Mouse (Mus musculus) liver, embryonic 14.5 days (tissue): Measurements from ENCODE around the gene Tomm40. TPM values are rescaled to one million over a fixed set of nuclear protein-coding genes. Genes with fewer than 3 reads are reported as not detected.

Experiments used
- ATAC-seq: fragments of 200-750 bp; cut with Nextera tagmentation; 2 replicates; pipeline ENCODE4 v1.8.0; 2017; ENCODE audit warnings: moderate number of reproducible peaks, mild to moderate bottlenecking, moderate library complexity; ENCODE audit not compliant: insufficient read depth
- DNase-seq, 3 experiments: peaks; one replicate each; pipeline ENCODE4 v3.0.0-alpha.2; 2012 to 2013; ENCODE audit warnings: low read depth in 3 of 3, low spot score in 3 of 3
- H3K27ac ChIP-seq: fragments of 300-500 bp; sonication (generic); 2 replicates; pipeline ENCODE4 v1.5.1; 2014; ENCODE audit warnings: moderate library complexity, mild to moderate bottlenecking, control low read depth, inconsistent platforms
- H3K27me3 ChIP-seq: fragments of 300-500 bp; sonication (generic); 2 replicates; pipeline ENCODE4 v1.6.1; 2014; ENCODE audit warnings: mild to moderate bottlenecking, low read length, moderate library complexity; ENCODE audit not compliant: control insufficient read depth, insufficient read depth
- H3K36me3 ChIP-seq: fragments of 300-500 bp; sonication (generic); replicated peaks from 2 replicates; pipeline ENCODE4 v1.6.1; 2014; ENCODE audit warnings: low read depth; ENCODE audit not compliant: control insufficient read depth, insufficient read depth
- H3K4me1 ChIP-seq, 2 experiments: fragments of 200-500 bp in 1 of 2; fragments of 300-500 bp in 1 of 2; sonication (generic) in 1 of 2; replicated peaks; 2 replicates each; pipeline ENCODE4 v1.6.1; 2012 to 2014; ENCODE audit warnings: antibody characterized with exemption in 1 of 2, inconsistent platforms in 1 of 2, low read length in 1 of 2; ENCODE audit not compliant: control insufficient read depth in 2 of 2, insufficient read depth in 2 of 2
- H3K4me2 ChIP-seq: fragments of 300-500 bp; sonication (generic); 2 replicates; pipeline ENCODE4 v1.6.1; 2014; ENCODE audit warnings: low read depth, mild to moderate bottlenecking, control low read depth, moderate library complexity
- H3K4me3 ChIP-seq, 2 experiments: fragments of 200-500 bp in 1 of 2; fragments of 300-500 bp in 1 of 2; sonication (generic) in 1 of 2; 2 replicates each; pipeline ENCODE4 v1.5.1; 2012 to 2014; ENCODE audit warnings: low read depth in 2 of 2, low read length in 2 of 2, mild to moderate bottlenecking in 2 of 2, control low read depth in 1 of 2, inconsistent platforms in 1 of 2, moderate library complexity in 1 of 2; ENCODE audit not compliant: insufficient read depth in 1 of 2
- H3K9ac ChIP-seq: fragments of 300-500 bp; sonication (generic); replicated peaks from 2 replicates; pipeline ENCODE4 v1.6.1; 2014; ENCODE audit warnings: mild to moderate bottlenecking, control low read depth, moderate library complexity
- H3K9me3 ChIP-seq: fragments of 300-500 bp; sonication (generic); 2 replicates; pipeline ENCODE4 v1.6.1; 2016; ENCODE audit warnings: low read length, mixed read lengths; ENCODE audit not compliant: control insufficient read depth
- CTCF ChIP-seq: IDR thresholded peaks from 2 replicates; pipeline ENCODE4 v1.5.1; 2016; ENCODE audit warnings: antibody characterized with exemption, low read depth, control low read depth
- EP300 ChIP-seq: IDR thresholded peaks from 2 replicates; pipeline ENCODE4 v1.6.1; 2016; ENCODE audit warnings: antibody characterized with exemption, low read depth
- WGBS: fragments of 180-500 bp; shearing (Covaris S2); extraction: QIAGEN DNeasy Blood & Tissue Kit; methylation state at CpG from one replicate; pipeline ENCODE4 v1.1.7; 2014; ENCODE audit not compliant: insufficient replicate concordance; 5-methylcytosine and 5-hydroxymethylcytosine counted together
- polyA plus RNA-seq, 2 experiments: library from polyadenylated mRNA; depleted of rRNA in 1 of 2; stranded (reverse) in 1 of 2; unstranded in 1 of 2; fragments of >200 nt; fragmentation: Nextera tagmentation in 1 of 2; extraction: Ambion mirVana in 1 of 2; gene quantifications; 2 replicates each; pipeline versions ENCODE4 v1.2.1 to v1.2.3; 2012 to 2014

Gene Tomm40
- polyA plus RNA-seq (2012; rRNA removed): 53.7 and 57.3 TPM in 2 replicates
- polyA plus RNA-seq (2014; fragmentation: Nextera tagmentation; extraction: Ambion mirVana): 58.2 and 75.8 TPM in 2 replicates

GRCm38 (mm10) chr7:19715239-19716054 is at the start of gene Tomm40:
Gene Tomm40 (minus strand): TSS chr7:19715438.
- H3K27ac ChIP-seq: peak within 1 kb of the TSS; percentile 74
- H3K36me3 ChIP-seq: peaks cover 21% of the 10 kb centered on the region
- WGBS: under 1% methylated on average over 48 of the region's 59 CpGs
- TF ChIP-seq EP300: no peak; the same call in 1 of the 2 replicates
- no peak for TF ChIP-seq CTCF
- ATAC-seq (peak; percentile 97), DNase-seq (peak; percentile 100)
- no peaks in the 10 kb centered on the region for H3K9me3 ChIP-seq
- peak within 1 kb of the TSS; percentile 98 for H3K4me2 ChIP-seq
- H3K9ac ChIP-seq: peak within 1 kb of the TSS; percentile 94
- H3K4me3 ChIP-seq: peak within 1 kb of the TSS; percentile 91 to 99
- H3K4me1 ChIP-seq: peaks cover 14% of the 10 kb centered on the region in 2 experiments
- no peaks in the 10 kb centered on the region for H3K27me3 ChIP-seq

GRCm38 (mm10) chr7:19764581-19764980 is 49.3 kb upstream of the Tomm40 start:
- ATAC-seq: no peak
- H3K9ac ChIP-seq: no peak overlapping the region
- H3K4me2 ChIP-seq: no peak overlapping the region
- H3K27me3 ChIP-seq: peaks cover 6% of the 10 kb centered on the region
- H3K27ac ChIP-seq: no peak overlapping the region
- DNase-seq: no peak
- no peak overlapping the region for H3K4me3 ChIP-seq
- no peaks in the 10 kb centered on the region for H3K36me3 ChIP-seq
- 63% methylated on average over 8 of the region's 9 CpGs for WGBS
- no peaks in the 10 kb centered on the region for H3K9me3 ChIP-seq
- no peaks in the 10 kb centered on the region for H3K4me1 ChIP-seq
- no peak for TF ChIP-seq EP300
- no peak for TF ChIP-seq CTCF

GRCm38 (mm10) chr7:19763829-19764477 is 48.7 kb upstream of the Tomm40 start:
- Histone ChIP-seq H3K4me2 (no peak overlapping the region), H3K27me3 (peaks cover 3% of the 10 kb centered on the region), H3K4me1 (no peaks in the 10 kb centered on the region), H3K4me3 (no peak overlapping the region), H3K9ac (no peak overlapping the region), H3K9me3 (no peaks in the 10 kb centered on the region), H3K27ac (no peak overlapping the region), H3K36me3 (no peaks in the 10 kb centered on the region)
- DNase-seq (no peak), ATAC-seq (no peak)
- TF ChIP-seq CTCF (no peak), EP300 (no peak)
- 59% methylated on average over 13 of the region's 13 CpGs for WGBS

GRCm38 (mm10) chr7:19762283-19762682 is 47.0 kb upstream of the Tomm40 start:
- TF ChIP-seq CTCF: no peak
- no peak for TF ChIP-seq EP300
- H3K27ac ChIP-seq: no peak overlapping the region
- ATAC-seq: no peak
- no peak for DNase-seq
- no peaks in the 10 kb centered on the region for H3K36me3 ChIP-seq
- no peak overlapping the region for H3K9ac ChIP-seq
- no peak overlapping the region for H3K4me3 ChIP-seq
- no peaks in the 10 kb centered on the region for H3K27me3 ChIP-seq
- WGBS: 66% methylated on average over 11 of the region's 11 CpGs
- H3K4me2 ChIP-seq: no peak overlapping the region
- H3K4me1 ChIP-seq: no peaks in the 10 kb centered on the region
- no peaks in the 10 kb centered on the region for H3K9me3 ChIP-seq

GRCm38 (mm10) chr7:19760021-19760420 is 44.8 kb upstream of the Tomm40 start:
- WGBS: 70% methylated on average over 13 of the region's 13 CpGs
- no peaks in the 10 kb centered on the region for H3K36me3 ChIP-seq
- DNase-seq: no peak
- H3K4me2 ChIP-seq: no peak overlapping the region
- H3K9ac ChIP-seq: no peak overlapping the region
- no peak for ATAC-seq
- TF ChIP-seq CTCF (no peak), EP300 (no peak)
- H3K27me3 ChIP-seq: peaks cover 2% of the 10 kb centered on the region; the same call in 1 of the 2 replicates
- no peak overlapping the region for H3K27ac ChIP-seq
- H3K9me3 ChIP-seq: no peaks in the 10 kb centered on the region
- H3K4me3 ChIP-seq: no peak overlapping the region
- no peaks in the 10 kb centered on the region for H3K4me1 ChIP-seq
